Mouse (Mus musculus): ENCODE results near the gene Olfr688.

Olfr688 gene

GRCm38 (mm10) chr7:105287795-105288194 lies at the start of gene Olfr688:
TSS of gene Olfr688 (plus strand) at chr7:105288095.
- DNase-seq = no peak

- DNase-seq = peak in 1 of 2 experiments; percentile 10
Observed at GRCm38 (mm10) chr7:105247671-105248070, 40.2 kb upstream of the Olfr688 start.

GRCm38 (mm10) chr7:105248197-105248596 lies 39.7 kb upstream of the Olfr688 start:
- no peak for DNase-seq

GRCm38 (mm10) chr7:105256656-105257055 lies 31.2 kb upstream of the Olfr688 start:
- peak in 1 of 2 experiments; percentile 49 for DNase-seq

- DNase-seq = no peak
Observed at GRCm38 (mm10) chr7:105272426-105272825, 15.5 kb upstream of the Olfr688 start.

GRCm38 (mm10) chr7:105290051-105290450 lies 2.2 kb downstream of the Olfr688 start:
- no peak for DNase-seq

- DNase-seq = no peak
Observed at GRCm38 (mm10) chr7:105310865-105311264, 23.0 kb downstream of the Olfr688 start, which contains the start of gene Olfr689. TSS of gene Olfr689 (plus strand) at chr7:105311165.

GRCm38 (mm10) chr7:105325302-105325701 lies 37.4 kb downstream of the Olfr688 start:
- no peak for DNase-seq

GRCm38 (mm10) chr7:105334004-105334403 lies 46.1 kb downstream of the Olfr688 start, which contains the start of gene Olfr690:
TSS of gene Olfr690 (minus strand) at chr7:105334104.
- no peak for DNase-seq
